Mouse (Mus musculus): ENCODE measurements around the gene Klk4.

Klk4 gene

GRCm38 (mm10) chr7:43920582-43920981, 39.6 kb downstream of the Klk4 start:
- DNase-seq: peak; percentile 13

- peak; percentile 8 for DNase-seq
Measured at GRCm38 (mm10) chr7:43921087-43921486, 40.1 kb downstream of the Klk4 start.

- DNase-seq: no peak
Measured at GRCm38 (mm10) chr7:43921941-43922340, 41.0 kb downstream of the Klk4 start.

GRCm38 (mm10) chr7:43925985-43926384, 45.0 kb downstream of the Klk4 start:
- no peak for DNase-seq

- DNase-seq: peak; percentile 37
Measured at GRCm38 (mm10) chr7:43928521-43928920, 47.6 kb downstream of the Klk4 start.

GRCm38 (mm10) chr7:43932337-43932736, 51.4 kb downstream of the Klk4 start:
- no peak for DNase-seq

- DNase-seq: no peak
Measured at GRCm38 (mm10) chr7:43933440-43933839, 52.5 kb downstream of the Klk4 start, which contains the start of gene Klk15. Gene Klk15, plus strand, starts transcription at chr7:43933740.

GRCm38 (mm10) chr7:43934747-43935146, 53.8 kb downstream of the Klk4 start:
- no peak for DNase-seq

Measured in lung, postnatal 36 days (tissue).